Mouse (Mus musculus): ENCODE measurements at regions not wholly inside any gene's neighbourhood (a gene's known extent, or its start where the extent isn't known, plus 50 kb on each side); places are given as distances from the start of the nearest gene placed in this dataset.
A peak's percentile ranks its signal among the peaks of the same experiment; 100 is the strongest.
"Not testable (repeated sequence)": the region's sequence is repeated elsewhere in the genome, so short reads cannot be mapped to it uniquely, and the experiment has no call there.

- no peaks in the 10 kb centered on the region for H3K4me1 ChIP-seq (replicated peaks; ENCODE audit: insufficient read depth, low read length)
- no peak overlapping the region for H3K9ac ChIP-seq (ENCODE audit: low read depth, low read length)
- no peak for TF ChIP-seq CTCF (IDR thresholded peaks at IDR 0.05; ENCODE audit: low read depth)
- WGBS, result 84% methylated on average over 4 of the region's 4 CpGs
- no peak overlapping the region for H3K4me2 ChIP-seq (ENCODE audit: low read length)
- ATAC-seq (replicated peaks; ENCODE audit: low FRiP score, low read depth), result no peak
- no peak for DNase-seq (ENCODE audit: low spot score)
- H3K36me3 ChIP-seq (ENCODE audit: insufficient read depth, low read length), result no peaks in the 10 kb centered on the region
- no peak overlapping the region for H3K27ac ChIP-seq
- no peaks in the 10 kb centered on the region for H3K9me3 ChIP-seq (replicated peaks; ENCODE audit: low read length)
- H3K4me3 ChIP-seq (replicated peaks; ENCODE audit: low read depth, low read length), result no peak overlapping the region
- no peaks in the 10 kb centered on the region for H3K27me3 ChIP-seq (ENCODE audit: insufficient read depth, low read length)
Observed at GRCm38 (mm10) chr14:87264826-87265225, 123.8 kb upstream of the Diaph3 start.

DNA sequence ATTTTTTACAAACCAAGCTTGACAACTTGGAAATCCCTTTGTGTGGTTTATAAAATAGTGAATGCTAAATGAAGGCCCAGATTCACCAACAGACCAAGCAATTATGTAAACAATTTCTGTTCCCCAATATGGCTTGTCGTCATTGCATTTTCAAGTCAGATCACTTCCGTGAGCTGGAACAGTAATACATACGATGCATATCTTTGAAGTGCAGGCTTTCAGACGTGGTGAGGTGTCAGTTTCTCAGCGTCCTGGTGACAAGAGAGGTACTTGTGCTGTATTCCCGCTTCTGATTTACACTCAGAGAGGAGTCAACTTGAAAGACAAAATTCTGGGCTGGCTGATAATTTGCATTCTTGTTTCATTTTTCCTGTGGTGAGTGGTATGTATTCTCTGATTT lies 125.3 kb upstream of the Diaph3 start:
- no peak overlapping the region for H3K9ac ChIP-seq (ENCODE audit: low read depth, low read length)
- WGBS, result 34% methylated on average over 6 of the region's 6 CpGs
- H3K27ac ChIP-seq, result no peak overlapping the region
- H3K36me3 ChIP-seq (ENCODE audit: insufficient read depth, low read length), result no peaks in the 10 kb centered on the region
- no peak for DNase-seq (ENCODE audit: low spot score)
- H3K27me3 ChIP-seq (ENCODE audit: insufficient read depth, low read length), result no peaks in the 10 kb centered on the region
- no peak for TF ChIP-seq CTCF (IDR thresholded peaks at IDR 0.05; ENCODE audit: low read depth)
- no peak overlapping the region for H3K4me2 ChIP-seq (ENCODE audit: low read length)
- no peak overlapping the region for H3K4me3 ChIP-seq (replicated peaks; ENCODE audit: low read depth, low read length)
- no peaks in the 10 kb centered on the region for H3K4me1 ChIP-seq (replicated peaks; ENCODE audit: insufficient read depth, low read length)
- no peaks in the 10 kb centered on the region for H3K9me3 ChIP-seq (replicated peaks; ENCODE audit: low read length)
- ATAC-seq (replicated peaks; ENCODE audit: low FRiP score, low read depth), result no peak

DNA sequence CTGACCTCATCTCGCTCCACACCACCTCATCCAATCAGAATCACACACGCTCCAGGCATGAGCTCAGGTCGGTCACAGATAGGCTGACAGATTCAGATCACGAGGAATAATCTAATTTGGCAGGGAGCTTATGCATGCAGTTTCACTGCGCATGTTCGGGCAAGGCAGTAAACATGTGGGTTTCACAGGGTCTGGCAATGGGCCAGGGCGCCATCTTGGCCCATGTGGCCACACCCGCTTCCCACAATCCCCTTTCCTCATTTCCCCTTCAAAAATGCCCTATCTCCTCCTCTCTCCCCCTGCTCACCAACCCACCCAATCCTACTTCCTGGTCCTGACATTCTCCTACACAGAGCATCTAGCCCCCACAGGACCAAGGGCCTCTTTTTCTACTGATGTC lies 127.2 kb upstream of the Tdrd3 start:
- H3K9ac ChIP-seq (ENCODE audit: low read depth, low read length); H3K9me3 ChIP-seq (replicated peaks; ENCODE audit: low read length); H3K27me3 ChIP-seq (ENCODE audit: insufficient read depth, low read length); H3K36me3 ChIP-seq (ENCODE audit: insufficient read depth, low read length); H3K27ac ChIP-seq; DNase-seq (ENCODE audit: low spot score); H3K4me2 ChIP-seq (ENCODE audit: low read length); H3K4me1 ChIP-seq (replicated peaks; ENCODE audit: insufficient read depth, low read length); H3K4me3 ChIP-seq (replicated peaks; ENCODE audit: low read depth, low read length); ATAC-seq (replicated peaks; ENCODE audit: low FRiP score, low read depth): not testable (repeated sequence)
- 91% methylated on average over 8 of the region's 8 CpGs for WGBS

DNA sequence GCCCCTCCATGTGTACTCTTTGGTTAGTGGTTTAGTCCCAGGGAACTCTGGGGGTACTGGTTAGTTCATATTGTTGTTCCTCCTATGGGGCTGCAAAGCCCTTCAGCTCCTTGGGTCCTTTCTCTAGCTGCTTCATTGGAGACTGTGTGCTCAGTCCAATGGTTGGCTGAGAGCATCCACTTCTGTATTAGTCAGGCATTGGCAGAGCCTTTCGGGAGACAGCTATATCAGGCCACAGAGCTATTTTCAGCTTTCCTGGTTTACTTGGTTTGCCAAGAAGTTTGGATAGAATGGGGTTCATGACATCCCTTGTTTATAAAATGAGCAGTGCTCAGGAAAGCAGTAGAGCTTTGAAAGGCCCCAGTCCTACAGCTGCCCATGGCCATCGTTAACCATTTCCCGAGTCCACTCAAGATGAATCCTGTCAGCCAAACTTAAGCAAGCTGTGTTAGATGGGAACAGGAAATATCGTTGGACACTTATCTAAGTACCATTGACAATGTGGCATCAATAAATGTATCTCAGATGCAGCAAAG lies 126.7 kb upstream of the Tdrd3 start:
- Histone ChIP-seq H3K27ac (no peak overlapping the region), H3K4me2 (ENCODE audit: low read length) (no peak overlapping the region), H3K4me1 (replicated peaks; ENCODE audit: insufficient read depth, low read length) (no peaks in the 10 kb centered on the region), H3K27me3 (ENCODE audit: insufficient read depth, low read length) (no peaks in the 10 kb centered on the region), H3K4me3 (replicated peaks; ENCODE audit: low read depth, low read length) (no peak overlapping the region), H3K36me3 (ENCODE audit: insufficient read depth, low read length) (no peaks in the 10 kb centered on the region), H3K9ac (ENCODE audit: low read depth, low read length) (no peak overlapping the region), H3K9me3 (replicated peaks; ENCODE audit: low read length) (no peaks in the 10 kb centered on the region)
- DNase-seq (ENCODE audit: low spot score) (no peak), ATAC-seq (replicated peaks; ENCODE audit: low FRiP score, low read depth) (no peak)
- 80% methylated on average over 4 of the region's 4 CpGs for WGBS
- no peak for TF ChIP-seq CTCF (IDR thresholded peaks at IDR 0.05; ENCODE audit: low read depth)

- Histone ChIP-seq H3K27ac (no peak overlapping the region), H3K4me1 (replicated peaks; ENCODE audit: insufficient read depth, low read length) (no peaks in the 10 kb centered on the region), H3K4me2 (ENCODE audit: low read length) (no peak overlapping the region), H3K9ac (ENCODE audit: low read depth, low read length) (no peak overlapping the region), H3K9me3 (replicated peaks; ENCODE audit: low read length) (no peaks in the 10 kb centered on the region), H3K27me3 (ENCODE audit: insufficient read depth, low read length) (no peaks in the 10 kb centered on the region), H3K4me3 (replicated peaks; ENCODE audit: low read depth, low read length) (no peak overlapping the region), H3K36me3 (ENCODE audit: insufficient read depth, low read length) (no peaks in the 10 kb centered on the region)
- ATAC-seq (replicated peaks; ENCODE audit: low FRiP score, low read depth), result no peak
- 84% methylated on average over 3 of the region's 3 CpGs for WGBS
- no peak for DNase-seq (ENCODE audit: low spot score)
- no peak for TF ChIP-seq CTCF (IDR thresholded peaks at IDR 0.05; ENCODE audit: low read depth)
Observed at GRCm38 (mm10) chr14:87295206-87295605, 121.2 kb upstream of the Tdrd3 start.

GRCm38 (mm10) chr14:87297160-87297559 lies 119.3 kb upstream of the Tdrd3 start:
- H3K36me3 ChIP-seq (ENCODE audit: insufficient read depth, low read length), result no peaks in the 10 kb centered on the region
- ATAC-seq (replicated peaks; ENCODE audit: low FRiP score, low read depth), result peak; percentile 46; the same call in 1 of the 2 replicates
- H3K9me3 ChIP-seq (replicated peaks; ENCODE audit: low read length), result no peaks in the 10 kb centered on the region
- no peaks in the 10 kb centered on the region for H3K4me1 ChIP-seq (replicated peaks; ENCODE audit: insufficient read depth, low read length)
- DNase-seq (ENCODE audit: low spot score), result peak; percentile 37
- TF ChIP-seq CTCF (IDR thresholded peaks at IDR 0.05; ENCODE audit: low read depth), result no peak
- no peak overlapping the region for H3K27ac ChIP-seq
- H3K4me2 ChIP-seq (ENCODE audit: low read length), result no peak overlapping the region
- no peaks in the 10 kb centered on the region for H3K27me3 ChIP-seq (ENCODE audit: insufficient read depth, low read length)
- no peak overlapping the region for H3K9ac ChIP-seq (ENCODE audit: low read depth, low read length)
- no peak overlapping the region for H3K4me3 ChIP-seq (replicated peaks; ENCODE audit: low read depth, low read length)
- 20% methylated on average over 5 of the region's 5 CpGs for WGBS

GRCm38 (mm10) chr14:87300838-87301237 lies 115.6 kb upstream of the Tdrd3 start:
- ATAC-seq (replicated peaks; ENCODE audit: low FRiP score, low read depth) (peak; percentile 71), DNase-seq (ENCODE audit: low spot score) (no peak)
- no peak overlapping the region for H3K4me2 ChIP-seq (ENCODE audit: low read length)
- no peak for TF ChIP-seq CTCF (IDR thresholded peaks at IDR 0.05; ENCODE audit: low read depth)
- H3K9me3 ChIP-seq (replicated peaks; ENCODE audit: low read length), result no peaks in the 10 kb centered on the region
- H3K4me3 ChIP-seq (replicated peaks; ENCODE audit: low read depth, low read length), result no peak overlapping the region
- H3K4me1 ChIP-seq (replicated peaks; ENCODE audit: insufficient read depth, low read length), result no peaks in the 10 kb centered on the region
- WGBS, result 49% methylated on average over 4 of the region's 4 CpGs
- no peaks in the 10 kb centered on the region for H3K36me3 ChIP-seq (ENCODE audit: insufficient read depth, low read length)
- H3K9ac ChIP-seq (ENCODE audit: low read depth, low read length), result no peak overlapping the region
- no peaks in the 10 kb centered on the region for H3K27me3 ChIP-seq (ENCODE audit: insufficient read depth, low read length)
- no peak overlapping the region for H3K27ac ChIP-seq

All from kidney, postnatal 0 days (tissue).